Mouse (Mus musculus): ENCODE data around the gene Ost4. TPM values are rescaled to one million over a fixed set of nuclear protein-coding genes. Genes with fewer than 3 reads are reported as not detected.

Ost4 gene
- total and polyA plus RNA-seq, 2 experiments from 2014 or later, result 116 to 190 TPM

GRCm38 (mm10) chr5:30950451-30950850, 42.9 kb upstream of the Ost4 start:
- Histone ChIP-seq H3K4me3 (ENCODE audit: low read depth, low read length) (peak overlapping the region; percentile 46), H3K4me1 (ENCODE audit: insufficient read depth) (peaks cover 13% of the 10 kb centered on the region; the same call in 1 of the 2 replicates), H3K9ac (peak overlapping the region; percentile 56), H3K27ac (ENCODE audit: low read depth, low read length) (no peak overlapping the region; the same call in 1 of the 2 replicates), H3K27me3 (ENCODE audit: insufficient read depth, low read length) (no peaks in the 10 kb centered on the region), H3K4me2 (ENCODE audit: low read depth) (peak overlapping the region; percentile 86), H3K36me3 (ENCODE audit: insufficient read depth) (peaks cover 38% of the 10 kb centered on the region), H3K9me3 (ENCODE audit: low read length) (no peaks in the 10 kb centered on the region)
- no peak for ATAC-seq
- no peak for TF ChIP-seq CTCF (IDR thresholded peaks at IDR 0.05; ENCODE audit: low read depth)
- 48% methylated on average over 4 of the region's 4 CpGs for WGBS
- DNase-seq, result no peak

DNA sequence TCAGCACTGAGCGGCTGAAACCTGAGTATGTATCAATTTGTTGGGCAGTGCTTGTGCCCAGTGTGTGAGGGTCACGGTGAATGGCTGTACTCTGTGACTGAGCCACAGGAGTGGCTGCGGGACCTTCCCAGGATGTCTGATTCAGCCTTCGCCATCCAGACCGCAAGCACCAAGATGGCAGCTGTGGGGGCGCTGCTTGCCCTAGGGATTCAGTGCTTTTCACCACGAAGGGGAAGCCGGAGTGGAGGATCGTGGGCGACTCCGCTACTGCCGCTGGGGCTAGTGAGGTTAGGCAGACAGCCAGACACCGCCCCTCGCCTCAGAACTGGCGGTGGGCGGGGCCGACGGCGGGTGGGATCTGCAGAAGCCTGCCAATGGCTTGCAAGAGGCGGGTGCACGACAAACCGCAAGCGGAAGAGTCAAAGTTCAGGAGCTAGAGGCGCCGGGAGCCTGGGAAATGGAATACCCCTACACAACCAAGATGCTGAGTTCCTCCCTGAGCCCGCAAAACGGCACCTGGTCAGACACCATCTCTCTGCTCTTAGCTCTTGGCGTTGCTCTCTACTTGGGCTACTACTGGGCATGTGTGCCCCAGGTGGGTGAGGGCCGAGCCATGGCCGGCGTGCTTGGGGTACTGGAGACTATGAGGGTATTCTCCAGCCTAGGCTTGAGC, 42.2 kb upstream of the Ost4 start:
- peaks cover 32% of the 10 kb centered on the region for H3K36me3 ChIP-seq (ENCODE audit: insufficient read depth)
- peaks cover 13% of the 10 kb centered on the region; the same call in 1 of the 2 replicates for H3K4me1 ChIP-seq (ENCODE audit: insufficient read depth)
- peak overlapping the region; percentile 56 for H3K9ac ChIP-seq
- peak; percentile 55 for TF ChIP-seq CTCF (IDR thresholded peaks at IDR 0.05; ENCODE audit: low read depth)
- peak overlapping the region; percentile 46 for H3K27ac ChIP-seq (ENCODE audit: low read depth, low read length)
- H3K4me3 ChIP-seq (ENCODE audit: low read depth, low read length), result peak overlapping the region; percentile 46
- WGBS, result under 1% methylated on average over 31 of the region's 31 CpGs
- no peaks in the 10 kb centered on the region for H3K27me3 ChIP-seq (ENCODE audit: insufficient read depth, low read length)
- no peaks in the 10 kb centered on the region for H3K9me3 ChIP-seq (ENCODE audit: low read length)
- peak overlapping the region; percentile 86 for H3K4me2 ChIP-seq (ENCODE audit: low read depth)
- DNase-seq (peak; percentile 91), ATAC-seq (peak; percentile 79)

- H3K4me3 ChIP-seq (ENCODE audit: low read depth, low read length), result no peak overlapping the region
- TF ChIP-seq CTCF (IDR thresholded peaks at IDR 0.05; ENCODE audit: low read depth), result no peak
- H3K9me3 ChIP-seq (ENCODE audit: low read length), result no peaks in the 10 kb centered on the region
- H3K4me1 ChIP-seq (ENCODE audit: insufficient read depth), result peaks cover 13% of the 10 kb centered on the region; the same call in 1 of the 2 replicates
- peaks cover 20% of the 10 kb centered on the region for H3K36me3 ChIP-seq (ENCODE audit: insufficient read depth)
- H3K9ac ChIP-seq, result no peak overlapping the region
- H3K27ac ChIP-seq (ENCODE audit: low read depth, low read length), result no peak overlapping the region
- no peaks in the 10 kb centered on the region for H3K27me3 ChIP-seq (ENCODE audit: insufficient read depth, low read length)
- no peak overlapping the region for H3K4me2 ChIP-seq (ENCODE audit: low read depth)
- WGBS, result 77% methylated on average over 5 of the region's 5 CpGs
- DNase-seq (no peak), ATAC-seq (no peak)
Observed at GRCm38 (mm10) chr5:30948620-30949019, 41.0 kb upstream of the Ost4 start.

DNA sequence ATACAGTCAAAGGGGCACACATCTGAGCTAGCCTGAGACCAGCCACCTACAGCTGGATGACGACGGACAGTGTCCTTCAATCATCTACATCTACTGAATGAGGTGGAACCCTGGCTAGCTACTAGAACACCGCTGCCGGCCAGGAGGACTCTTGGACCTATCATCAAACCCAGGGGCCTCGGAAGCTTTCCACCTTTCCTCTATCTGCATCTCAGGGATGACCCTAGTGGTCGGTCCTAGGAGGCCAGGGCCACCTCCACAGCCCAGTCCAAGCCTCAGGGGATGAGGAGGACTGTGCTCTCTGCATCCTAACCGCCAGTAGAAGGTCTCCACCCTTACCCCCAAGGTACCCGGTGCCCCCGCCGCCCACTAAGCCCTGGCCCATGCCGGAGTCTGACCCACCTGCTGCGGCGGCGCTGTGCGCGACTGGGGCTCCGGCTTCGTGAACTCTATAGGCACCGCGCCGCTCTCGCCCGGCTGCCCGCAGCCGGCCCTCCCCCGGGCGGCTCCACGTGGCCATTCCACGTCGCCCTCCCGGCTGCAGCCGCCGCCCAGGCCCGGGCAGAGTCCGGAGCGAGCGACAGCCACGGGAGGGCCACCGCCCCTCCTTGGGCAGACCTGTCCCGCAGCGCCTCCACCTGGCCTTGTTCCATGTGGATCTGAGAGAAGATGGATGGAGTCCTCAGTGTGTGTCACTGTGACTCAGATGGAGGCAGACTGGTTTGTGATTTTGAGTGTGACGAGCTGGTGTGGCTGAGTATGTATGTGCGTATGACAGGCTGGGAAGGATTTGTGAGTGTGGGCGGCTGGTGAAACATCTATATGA, 37.6 kb upstream of the Ost4 start, which contains the start of gene Cgref1:
Gene Cgref1 (minus strand): TSS at position 636 of the 826 bp plus-strand sequence.
- peak; percentile 83 for DNase-seq
- 6% methylated on average over 44 of the region's 44 CpGs for WGBS
- Histone ChIP-seq H3K9ac (peak within 1 kb of the TSS; percentile 79), H3K36me3 (ENCODE audit: insufficient read depth) (no peaks in the 10 kb centered on the region), H3K9me3 (ENCODE audit: low read length) (no peaks in the 10 kb centered on the region), H3K4me3 (ENCODE audit: low read depth, low read length) (peak within 1 kb of the TSS; percentile 57), H3K4me1 (ENCODE audit: insufficient read depth) (peaks cover 7% of the 10 kb centered on the region; the same call in 1 of the 2 replicates), H3K4me2 (ENCODE audit: low read depth) (peak within 1 kb of the TSS; percentile 81), H3K27me3 (ENCODE audit: insufficient read depth, low read length) (no peaks in the 10 kb centered on the region), H3K27ac (ENCODE audit: low read depth, low read length) (peak within 1 kb of the TSS; percentile 62; the same call in 1 of the 2 replicates)
- ATAC-seq, result peak; percentile 75
- TF ChIP-seq CTCF (IDR thresholded peaks at IDR 0.05; ENCODE audit: low read depth), result peak; percentile 69

DNA sequence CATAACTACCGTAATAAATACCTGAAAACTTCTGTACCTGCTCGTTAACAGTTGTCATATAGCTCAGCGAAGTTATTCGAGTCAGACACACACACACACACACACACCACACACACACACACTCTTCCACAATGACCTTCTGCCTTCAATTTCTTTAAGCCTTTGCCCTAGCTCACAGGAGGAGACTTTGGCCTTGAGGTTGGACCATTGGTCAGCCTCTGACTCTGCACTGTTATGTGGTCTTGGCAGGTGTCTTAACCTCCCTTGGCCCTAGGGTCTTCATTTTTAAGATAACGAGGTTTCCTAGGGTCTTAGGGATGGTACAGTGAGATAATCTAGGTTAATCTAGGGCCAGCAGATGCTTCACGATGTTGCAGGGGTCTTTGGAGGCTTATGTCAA, 36.8 kb upstream of the Ost4 start:
- Histone ChIP-seq H3K4me2 (ENCODE audit: low read depth) (peak overlapping the region; percentile 81), H3K4me3 (ENCODE audit: low read depth, low read length) (peak overlapping the region; percentile 57; the same call in 1 of the 2 replicates), H3K27me3 (ENCODE audit: insufficient read depth, low read length) (no peaks in the 10 kb centered on the region), H3K4me1 (ENCODE audit: insufficient read depth) (peaks cover 4% of the 10 kb centered on the region; the same call in 1 of the 2 replicates), H3K9me3 (ENCODE audit: low read length) (no peaks in the 10 kb centered on the region), H3K36me3 (ENCODE audit: insufficient read depth) (no peaks in the 10 kb centered on the region), H3K27ac (ENCODE audit: low read depth, low read length) (no peak overlapping the region), H3K9ac (no peak overlapping the region)
- ATAC-seq (no peak), DNase-seq (no peak)
- WGBS, result 78% methylated on average over 6 of the region's 6 CpGs
- no peak for TF ChIP-seq CTCF (IDR thresholded peaks at IDR 0.05; ENCODE audit: low read depth)

- Histone ChIP-seq H3K9ac (no peak overlapping the region), H3K4me1 (ENCODE audit: insufficient read depth) (no peaks in the 10 kb centered on the region), H3K4me3 (ENCODE audit: low read depth, low read length) (no peak overlapping the region), H3K4me2 (ENCODE audit: low read depth) (no peak overlapping the region), H3K27ac (ENCODE audit: low read depth, low read length) (no peak overlapping the region), H3K36me3 (ENCODE audit: insufficient read depth) (no peaks in the 10 kb centered on the region), H3K9me3 (ENCODE audit: low read length) (no peaks in the 10 kb centered on the region), H3K27me3 (ENCODE audit: insufficient read depth, low read length) (no peaks in the 10 kb centered on the region)
- TF ChIP-seq CTCF (IDR thresholded peaks at IDR 0.05; ENCODE audit: low read depth), result peak; percentile 24; the same call in 1 of the 2 replicates
- ATAC-seq (no peak), DNase-seq (no peak)
- 98% methylated on average over 2 of the region's 2 CpGs for WGBS
Observed at GRCm38 (mm10) chr5:30943004-30943403, 35.4 kb upstream of the Ost4 start.
